Mouse (Mus musculus): Measurements from ENCODE around the gene Zfp467. TPM values are rescaled to one million over a fixed set of nuclear protein-coding genes. Genes with fewer than 3 reads are reported as not detected.
A peak's percentile ranks its signal among the peaks of the same experiment; 100 is the strongest.

Zfp467 gene
- polyA plus RNA-seq (2012; ENCODE audit: insufficient read depth, insufficient read length, missing spikeins), result 44.4 and 50.9 TPM in 2 replicates

DNA sequence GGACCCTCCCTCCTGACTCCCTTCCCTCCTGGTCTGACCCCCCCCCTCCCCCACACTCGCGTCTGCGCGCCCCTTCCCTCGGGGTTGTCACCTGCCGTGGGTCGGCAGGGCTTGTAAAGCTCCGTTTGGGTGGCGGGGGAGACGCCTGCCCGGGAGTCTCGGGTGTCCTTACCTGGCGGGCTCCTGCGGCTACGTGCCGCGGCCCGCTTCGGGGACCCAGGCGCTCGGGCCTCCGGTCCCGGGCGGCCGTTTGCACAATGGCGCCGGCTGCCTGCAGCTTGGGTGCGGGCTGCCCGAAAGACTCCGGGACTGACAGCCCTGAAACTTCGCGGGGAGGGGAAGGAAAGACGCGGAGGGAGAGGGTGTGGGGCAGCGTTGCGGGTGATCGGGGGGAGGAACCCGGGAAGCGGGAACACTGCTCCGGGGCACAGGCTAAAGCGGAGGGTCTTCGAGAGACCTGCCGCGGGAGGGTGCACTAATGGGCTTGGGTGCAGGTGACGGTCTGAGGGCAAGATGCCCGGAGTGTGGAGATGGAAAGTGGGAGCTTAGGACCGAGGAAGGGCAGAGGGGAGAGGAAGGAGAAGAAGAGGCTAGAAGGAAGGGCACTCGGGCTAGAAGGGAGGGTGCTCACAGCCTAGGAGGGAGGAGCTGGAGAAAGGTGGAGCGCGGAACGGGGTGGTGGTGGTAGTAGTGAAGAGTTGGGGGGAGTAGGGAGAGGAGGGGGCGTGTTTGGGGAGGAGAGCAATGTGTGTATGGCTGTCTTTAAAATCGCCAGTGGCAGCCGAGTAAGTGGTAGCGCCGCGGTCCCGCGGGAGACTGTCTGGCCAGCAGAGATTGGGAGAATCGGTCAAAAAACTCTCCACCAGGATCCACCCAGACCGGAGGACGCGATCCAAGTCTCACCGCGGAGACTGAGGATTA lies at the start of gene Zfp467:
Zfp467 (minus strand) TSS at position 645 of the 921 bp plus-strand sequence.
- Histone ChIP-seq H3K27ac (ENCODE audit: insufficient read depth, low read depth, low read length) (peak within 1 kb of the TSS; percentile 74), H3K4me3 (ENCODE audit: insufficient read depth, low read length) (peak within 1 kb of the TSS; percentile 69), H3K4me1 (ENCODE audit: control insufficient read depth, insufficient read depth, low read length) (peaks cover 11% of the 10 kb centered on the region)
- no peak for TF ChIP-seq POLR2A (IDR thresholded peaks at IDR 0.05; ENCODE audit: borderline replicate concordance, low read depth, low read length)
- TF ChIP-seq CTCF (IDR thresholded peaks at IDR 0.05; ENCODE audit: low read depth, low read length), result no peak

DNA sequence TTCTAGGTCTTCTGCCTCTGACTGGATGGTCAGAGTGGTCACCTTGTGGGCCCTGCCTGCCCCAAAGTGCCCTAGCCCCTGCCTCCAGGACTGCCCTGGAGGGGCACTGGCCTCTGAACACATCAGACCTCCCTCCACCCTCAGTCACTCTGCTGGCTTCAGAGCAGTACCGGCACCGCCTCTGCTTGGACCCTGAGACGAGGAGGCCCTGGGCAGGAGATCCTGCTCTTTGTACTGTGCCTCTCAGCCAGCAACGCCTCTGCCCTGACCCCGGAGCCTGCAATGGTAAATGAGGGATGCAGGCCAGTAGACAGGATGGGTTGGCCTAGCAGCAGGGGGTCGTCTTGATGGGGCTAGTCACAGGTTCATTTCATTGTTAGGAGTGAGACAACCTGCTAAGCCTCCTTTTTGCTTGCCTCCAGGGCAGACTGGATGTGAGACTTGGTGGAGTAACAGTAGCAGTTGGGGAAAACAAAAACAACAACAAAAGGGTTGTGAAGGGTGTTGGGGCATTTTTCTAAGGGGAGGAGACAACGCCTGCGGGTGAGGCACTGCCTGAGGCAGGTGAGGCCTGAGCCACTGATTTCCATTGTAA lies 47.6 kb upstream of the Zfp467 start:
- no peaks in the 10 kb centered on the region for H3K4me1 ChIP-seq (ENCODE audit: control insufficient read depth, insufficient read depth, low read length)
- H3K4me3 ChIP-seq (ENCODE audit: insufficient read depth, low read length), result no peak overlapping the region
- H3K27ac ChIP-seq (ENCODE audit: insufficient read depth, low read depth, low read length), result no peak overlapping the region
- TF ChIP-seq POLR2A (IDR thresholded peaks at IDR 0.05; ENCODE audit: borderline replicate concordance, low read depth, low read length), result no peak
- no peak for TF ChIP-seq CTCF (IDR thresholded peaks at IDR 0.05; ENCODE audit: low read depth, low read length)

DNA sequence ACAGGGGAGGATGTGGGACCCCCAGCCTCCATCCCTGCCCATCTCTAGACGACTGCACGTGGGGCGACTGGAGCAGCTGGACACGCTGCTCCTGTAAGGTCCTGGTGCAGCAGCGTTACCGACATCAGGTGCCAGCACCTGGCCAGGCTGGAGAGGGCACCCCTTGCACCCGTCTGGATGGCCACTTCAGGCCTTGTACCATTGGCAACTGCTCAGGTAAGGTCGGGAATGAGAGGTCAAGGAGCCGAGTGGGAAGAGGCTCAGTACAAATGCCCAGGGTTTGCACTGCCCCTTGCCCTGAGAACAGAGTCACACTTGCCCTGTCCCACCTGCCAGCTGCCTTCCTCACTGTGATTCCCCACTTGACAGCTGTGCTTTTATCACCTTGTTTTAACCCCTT lies 45.7 kb upstream of the Zfp467 start:
- H3K4me1 ChIP-seq (ENCODE audit: control insufficient read depth, insufficient read depth, low read length), result no peaks in the 10 kb centered on the region
- H3K4me3 ChIP-seq (ENCODE audit: insufficient read depth, low read length), result no peak overlapping the region
- H3K27ac ChIP-seq (ENCODE audit: insufficient read depth, low read depth, low read length), result no peak overlapping the region
- TF ChIP-seq CTCF (IDR thresholded peaks at IDR 0.05; ENCODE audit: low read depth, low read length), result no peak
- TF ChIP-seq POLR2A (IDR thresholded peaks at IDR 0.05; ENCODE audit: borderline replicate concordance, low read depth, low read length), result no peak

DNA sequence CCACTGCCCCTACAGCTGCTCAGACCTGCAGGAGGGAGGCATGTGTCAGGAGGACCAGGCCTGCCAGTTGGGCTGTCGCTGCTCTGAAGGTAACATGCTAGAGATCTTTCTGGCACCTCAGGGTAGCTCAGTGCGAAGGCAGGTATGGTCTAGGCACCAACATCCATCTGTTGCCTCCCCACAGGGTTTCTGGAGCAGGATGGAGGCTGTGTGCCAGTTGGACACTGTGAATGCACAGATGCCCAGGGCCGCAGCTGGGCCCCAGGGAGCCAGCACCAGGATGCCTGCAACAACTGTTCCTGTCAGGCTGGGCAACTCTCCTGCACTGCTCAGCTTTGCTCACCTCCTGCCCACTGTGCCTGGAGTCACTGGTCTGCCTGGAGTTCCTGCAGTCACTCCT lies 44.1 kb upstream of the Zfp467 start:
- TF ChIP-seq CTCF (IDR thresholded peaks at IDR 0.05; ENCODE audit: low read depth, low read length) (no peak), POLR2A (IDR thresholded peaks at IDR 0.05; ENCODE audit: borderline replicate concordance, low read depth, low read length) (no peak)
- no peak overlapping the region for H3K27ac ChIP-seq (ENCODE audit: insufficient read depth, low read depth, low read length)

DNA sequence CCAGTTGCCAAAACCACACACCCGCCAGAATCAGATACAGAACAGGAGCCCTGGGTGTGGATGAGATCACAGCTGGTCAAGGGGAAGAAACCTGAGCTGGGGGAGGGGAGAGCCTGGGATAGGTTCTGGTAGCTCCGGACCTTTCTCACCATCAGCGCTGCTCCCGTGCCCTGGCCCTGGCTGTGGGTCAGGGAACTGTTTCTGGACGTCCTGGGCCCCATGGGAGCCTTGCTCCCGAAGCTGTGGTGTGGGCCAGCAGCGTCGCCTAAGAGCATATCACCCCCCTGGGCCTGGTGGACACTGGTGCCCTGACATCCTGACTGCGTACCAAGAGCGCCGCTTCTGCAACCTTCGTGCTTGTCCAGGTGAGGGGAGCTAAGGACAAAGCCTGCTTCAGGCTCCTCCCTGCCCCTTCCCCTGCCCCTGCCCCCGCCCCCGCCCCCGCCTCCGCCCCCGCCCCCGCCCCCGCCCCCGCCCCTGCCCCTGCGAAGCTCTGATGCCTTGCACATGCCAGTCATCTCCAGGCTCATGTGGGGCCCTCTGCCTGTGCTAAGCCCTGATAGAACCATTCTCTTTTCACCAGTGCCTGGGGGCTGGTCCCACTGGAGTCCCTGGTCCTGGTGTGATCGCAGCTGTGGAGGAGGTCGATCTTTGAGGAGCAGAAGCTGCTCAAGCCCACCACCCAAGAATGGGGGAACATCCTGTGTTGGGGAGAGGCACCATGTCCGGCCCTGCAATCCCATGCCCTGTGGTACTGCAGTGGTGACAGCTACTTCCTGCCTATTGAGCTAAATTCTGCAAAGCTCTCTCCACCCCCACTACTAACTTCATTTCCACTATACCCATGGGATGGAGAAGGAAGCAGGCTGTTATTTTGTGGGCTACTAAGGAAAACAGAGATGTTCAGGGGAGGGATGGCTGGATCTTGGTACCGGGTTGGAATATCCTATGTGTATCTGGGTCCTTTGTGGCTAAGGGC lies 42.4 kb upstream of the Zfp467 start:
- TF ChIP-seq CTCF (IDR thresholded peaks at IDR 0.05; ENCODE audit: low read depth, low read length) (no peak), POLR2A (IDR thresholded peaks at IDR 0.05; ENCODE audit: borderline replicate concordance, low read depth, low read length) (no peak)
- Histone ChIP-seq H3K4me1 (ENCODE audit: control insufficient read depth, insufficient read depth, low read length) (no peaks in the 10 kb centered on the region), H3K4me3 (ENCODE audit: insufficient read depth, low read length) (no peak overlapping the region), H3K27ac (ENCODE audit: insufficient read depth, low read depth, low read length) (no peak overlapping the region)

More for the DNA sequence above, 44.1 kb upstream of the Zfp467 start:
- no peak overlapping the region for H3K4me3 ChIP-seq (ENCODE audit: insufficient read depth, low read length)
- H3K4me1 ChIP-seq (ENCODE audit: control insufficient read depth, insufficient read depth, low read length), result no peaks in the 10 kb centered on the region

DNA sequence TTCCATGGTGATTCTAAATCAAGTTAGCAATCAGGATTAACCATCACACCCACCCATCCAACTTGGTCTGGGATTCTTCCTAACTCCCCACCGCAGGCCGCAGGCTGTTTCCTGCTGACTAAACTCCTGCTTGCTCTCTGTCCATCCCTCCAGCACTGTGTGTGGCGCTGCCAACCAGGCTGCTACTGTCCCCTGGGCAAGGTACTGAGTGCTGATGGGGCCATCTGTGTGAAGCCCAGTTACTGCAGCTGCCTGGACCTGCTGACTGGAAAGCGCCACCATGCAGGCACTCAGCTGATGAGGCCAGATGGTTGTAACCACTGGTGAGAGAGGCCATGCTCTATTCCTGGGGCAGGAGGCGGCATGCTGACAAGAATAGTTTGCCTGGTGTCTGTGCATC lies 36.9 kb upstream of the Zfp467 start:
- no peak overlapping the region for H3K4me3 ChIP-seq (ENCODE audit: insufficient read depth, low read length)
- no peaks in the 10 kb centered on the region for H3K4me1 ChIP-seq (ENCODE audit: control insufficient read depth, insufficient read depth, low read length)
- H3K27ac ChIP-seq (ENCODE audit: insufficient read depth, low read depth, low read length), result no peak overlapping the region
- TF ChIP-seq CTCF (IDR thresholded peaks at IDR 0.05; ENCODE audit: low read depth, low read length) (no peak), POLR2A (IDR thresholded peaks at IDR 0.05; ENCODE audit: borderline replicate concordance, low read depth, low read length) (no peak)

DNA sequence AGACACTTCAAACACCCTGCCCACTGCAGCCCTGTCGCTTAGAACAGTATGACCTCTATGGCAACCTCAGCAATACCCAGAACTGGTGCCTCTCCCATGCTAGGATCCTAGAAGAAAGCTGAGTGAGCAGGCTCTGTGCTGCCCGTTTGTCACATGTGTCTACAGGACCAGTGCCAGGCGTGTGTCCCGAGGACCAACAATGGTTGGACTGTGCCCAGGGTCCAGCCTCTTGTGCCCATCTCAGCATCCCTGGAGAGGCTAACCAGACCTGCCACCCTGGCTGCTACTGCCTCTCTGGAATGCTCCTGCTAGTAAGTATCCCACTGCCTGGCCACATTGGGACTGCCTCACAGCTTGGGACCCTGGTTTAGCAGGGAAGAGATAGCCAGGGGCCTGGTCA lies 32.8 kb upstream of the Zfp467 start:
- no peak for TF ChIP-seq POLR2A (IDR thresholded peaks at IDR 0.05; ENCODE audit: borderline replicate concordance, low read depth, low read length)
- Histone ChIP-seq H3K4me1 (ENCODE audit: control insufficient read depth, insufficient read depth, low read length) (no peaks in the 10 kb centered on the region), H3K4me3 (ENCODE audit: insufficient read depth, low read length) (no peak overlapping the region), H3K27ac (ENCODE audit: insufficient read depth, low read depth, low read length) (no peak overlapping the region)

DNA sequence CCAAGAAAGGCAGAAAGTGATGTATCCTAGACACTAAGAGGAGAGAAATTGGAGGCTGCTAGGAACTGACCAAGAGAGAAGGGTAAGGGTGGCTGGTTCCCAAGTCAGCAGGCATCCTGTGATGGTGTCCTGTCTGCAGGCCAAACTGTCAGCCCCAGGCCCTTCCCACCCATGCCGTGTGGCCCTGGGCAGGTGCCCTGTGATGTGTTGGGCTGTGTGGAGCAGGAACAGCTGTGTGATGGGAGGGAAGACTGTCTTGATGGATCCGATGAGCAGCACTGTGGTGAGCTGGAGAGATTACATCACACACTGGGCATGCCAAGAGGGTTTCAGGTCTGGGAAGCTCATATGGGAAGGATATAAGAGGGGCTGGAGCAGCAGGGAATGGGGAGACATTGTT lies 25.1 kb upstream of the Zfp467 start:
- TF ChIP-seq CTCF (IDR thresholded peaks at IDR 0.05; ENCODE audit: low read depth, low read length) (no peak), POLR2A (IDR thresholded peaks at IDR 0.05; ENCODE audit: borderline replicate concordance, low read depth, low read length) (no peak)
- Histone ChIP-seq H3K4me3 (ENCODE audit: insufficient read depth, low read length) (no peak overlapping the region), H3K4me1 (ENCODE audit: control insufficient read depth, insufficient read depth, low read length) (no peaks in the 10 kb centered on the region), H3K27ac (ENCODE audit: insufficient read depth, low read depth, low read length) (no peak overlapping the region)

DNA sequence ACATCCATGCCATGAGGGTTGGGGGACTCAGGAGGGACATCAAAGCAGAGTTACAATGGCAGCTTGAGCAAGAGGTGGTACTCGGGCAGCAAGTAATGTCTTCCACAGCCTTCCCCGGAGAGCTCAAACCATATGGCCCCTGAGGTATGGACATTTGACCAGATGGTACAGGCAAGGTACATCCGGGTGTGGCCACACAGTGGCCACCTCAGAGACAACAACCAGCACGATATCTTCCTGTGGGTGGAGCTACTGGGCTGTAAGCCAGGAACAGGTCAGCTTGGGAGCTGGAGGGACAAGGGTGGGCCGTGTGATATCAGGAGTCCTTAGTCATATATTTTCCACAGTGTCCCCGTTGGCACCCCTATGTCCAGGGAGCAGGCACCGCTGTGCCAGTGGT lies 21.9 kb upstream of the Zfp467 start:
- no peak for TF ChIP-seq POLR2A (IDR thresholded peaks at IDR 0.05; ENCODE audit: borderline replicate concordance, low read depth, low read length)
- TF ChIP-seq CTCF (IDR thresholded peaks at IDR 0.05; ENCODE audit: low read depth, low read length), result no peak
- Histone ChIP-seq H3K4me3 (ENCODE audit: insufficient read depth, low read length) (no peak overlapping the region), H3K27ac (ENCODE audit: insufficient read depth, low read depth, low read length) (no peak overlapping the region), H3K4me1 (ENCODE audit: control insufficient read depth, insufficient read depth, low read length) (no peaks in the 10 kb centered on the region)
